In genomic region chr7:45522194-45522752, GRCm38 (mm10) we compare ENCODE assay signal across 8 mouse cellular contexts. TPM values are rescaled to one million over a fixed set of nuclear protein-coding genes. Genes with fewer than 3 reads are reported as not detected.
DNase-seq lines count a peak whose midpoint lies in the region; ATAC-seq and TF ChIP-seq lines count a peak whose summit lies in the region.

No protein-coding gene starts in this region.

- H3K4me3 ChIP-seq in lung, postnatal 0 days (ENCODE audit: low read depth, low read length) = peak overlapping the region; percentile 49
- H3K4me3 ChIP-seq in limb, embryonic 13.5 days = peak overlapping the region; percentile 51

- peak; percentile 48 for DNase-seq in CD4-positive, CD25-positive, alpha-beta regulatory T cell, adult 2 months (ENCODE audit: low read depth, low spot score)
- DNase-seq in lung, postnatal 0 days (ENCODE audit: low spot score) = no peak
- DNase-seq in lung, adult 18-20 months = no peak
- peak; percentile 27 for DNase-seq in splenic B cell, adult 2 months (ENCODE audit: low read depth, low spot score)
- DNase-seq in urinary bladder, postnatal 36 days (ENCODE audit: low spot score in 2 of 2) = no peak
- DNase-seq in adrenal gland, postnatal 10 days = no peak

- no peak for TF ChIP-seq EP300 in lung, postnatal 0 days (IDR thresholded peaks at IDR 0.05)

- ATAC-seq in CD4-positive, CD25-positive, alpha-beta regulatory T cell, adult 4 months = no peak
- no peak for ATAC-seq in lung, postnatal 0 days
- ATAC-seq in limb, embryonic 13.5 days (ENCODE audit: low FRiP score, low read depth) = no peak

- H3K4me1 ChIP-seq in lung, postnatal 0 days (ENCODE audit: insufficient read depth, low read depth, low read length) = peaks cover 9% of the 10 kb centered on the region
- peaks cover 48% of the 10 kb centered on the region for H3K4me1 ChIP-seq in limb, embryonic 13.5 days

- peak overlapping the region; percentile 79; the same call in 1 of the 2 replicates for H3K27ac ChIP-seq in lung, postnatal 0 days (ENCODE audit: low read length)
- peak overlapping the region; percentile 83; the same call in 1 of the 2 replicates for H3K27ac ChIP-seq in limb, embryonic 13.5 days

- peak overlapping the region; percentile 55 for H3K4me2 ChIP-seq in lung, postnatal 0 days (replicated peaks; ENCODE audit: low read depth, low read length)
- peak overlapping the region; percentile 59 for H3K4me2 ChIP-seq in limb, embryonic 13.5 days (replicated peaks)

- H3K36me3 ChIP-seq in lung, postnatal 0 days (ENCODE audit: insufficient read depth, low read length) = peaks cover 5% of the 10 kb centered on the region; the same call in 1 of the 2 replicates
- peaks cover 16% of the 10 kb centered on the region for H3K36me3 ChIP-seq in limb, embryonic 13.5 days
- no peaks in the 10 kb centered on the region for H3K36me3 ChIP-seq in splenic B cell, adult 2 months (ENCODE audit: control insufficient read depth, insufficient read depth, low read length, poor library complexity, severe bottlenecking)

- H3K9me3 ChIP-seq in lung, postnatal 0 days (ENCODE audit: low read length) = no peaks in the 10 kb centered on the region
- H3K9me3 ChIP-seq in limb, embryonic 13.5 days = no peaks in the 10 kb centered on the region

- no peak overlapping the region for H3K9ac ChIP-seq in lung, postnatal 0 days (replicated peaks; ENCODE audit: low read depth)
- peak overlapping the region; percentile 63; the same call in 1 of the 2 replicates for H3K9ac ChIP-seq in limb, embryonic 13.5 days

- 54% methylated on average over 16 of the region's 16 CpGs for WGBS in lung, postnatal 0 days
- 55% methylated on average over 16 of the region's 16 CpGs for WGBS in limb, embryonic 13.5 days

- H3K27me3 ChIP-seq in lung, postnatal 0 days (replicated peaks; ENCODE audit: insufficient read depth, low read length) = no peaks in the 10 kb centered on the region
- no peaks in the 10 kb centered on the region for H3K27me3 ChIP-seq in limb, embryonic 13.5 days
- no peaks in the 10 kb centered on the region; the same call in 1 of the 2 replicates for H3K27me3 ChIP-seq in splenic B cell, adult 2 months (ENCODE audit: control insufficient read depth, insufficient read depth, low read length, poor library complexity, severe bottlenecking)

- TF ChIP-seq CTCF in lung, postnatal 0 days (IDR thresholded peaks at IDR 0.05) = no peak

RNA-seq across cellular contexts. Expression of gene Ppp1r15a, which starts 3.8 kb away (rescaled TPM):
- 100 to 1,000 TPM in 1 of 2 experiments, 10 to 100 TPM in 1; 49.3 to 132 TPM for polyA plus RNA-seq in CD4-positive, CD25-positive, alpha-beta regulatory T cell, adult 4 months (2017; shearing (Covaris generic))
- polyA plus RNA-seq in lung, postnatal 0 days (2015; fragmentation: Nextera tagmentation; extraction: Ambion mirVana) = 36.6 and 39.1 TPM in 2 replicates
- 27.5 and 28.8 TPM in 2 replicates for polyA plus RNA-seq in limb, embryonic 13.5 days (2015; fragmentation: Nextera tagmentation; extraction: Ambion mirVana)
- total RNA-seq in adrenal gland, postnatal 10 days (2021) = 10 to 100 TPM; 28.0 to 48.2 TPM

RNA-seq across cellular contexts. Expression of gene Plekha4, which starts 3.9 kb away (rescaled TPM):
- under 1 TPM in 1 of 2 experiments, not detected in 1; 0.20 TPM for polyA plus RNA-seq in CD4-positive, CD25-positive, alpha-beta regulatory T cell, adult 4 months (2017; shearing (Covaris generic))
- polyA plus RNA-seq in lung, postnatal 0 days (2015; fragmentation: Nextera tagmentation; extraction: Ambion mirVana) = 2.0 and 2.1 TPM in 2 replicates
- polyA plus RNA-seq in limb, embryonic 13.5 days (2015; fragmentation: Nextera tagmentation; extraction: Ambion mirVana) = 3.3 and 4.9 TPM in 2 replicates
- 1 to 10 TPM; 5.4 to 9.2 TPM for total RNA-seq in adrenal gland, postnatal 10 days (2021)

RNA-seq across cellular contexts. Expression of gene Nucb1, which starts 12.1 kb away (rescaled TPM):
- polyA plus RNA-seq in CD4-positive, CD25-positive, alpha-beta regulatory T cell, adult 4 months (2017; shearing (Covaris generic)) = 100 to 1,000 TPM; 124 to 159 TPM
- 203 and 213 TPM in 2 replicates for polyA plus RNA-seq in lung, postnatal 0 days (2015; fragmentation: Nextera tagmentation; extraction: Ambion mirVana)
- polyA plus RNA-seq in limb, embryonic 13.5 days (2015; fragmentation: Nextera tagmentation; extraction: Ambion mirVana) = 215 TPM in 2 replicates
- 100 to 1,000 TPM; 175 to 201 TPM for total RNA-seq in adrenal gland, postnatal 10 days (2021)

RNA-seq across cellular contexts. Expression of gene Hsd17b14, which starts 32.4 kb away (rescaled TPM):
- under 1 TPM; 0.77 to 0.81 TPM for polyA plus RNA-seq in CD4-positive, CD25-positive, alpha-beta regulatory T cell, adult 4 months (2017; shearing (Covaris generic))
- polyA plus RNA-seq in lung, postnatal 0 days (2015; fragmentation: Nextera tagmentation; extraction: Ambion mirVana) = 0.95 and 1.4 TPM in 2 replicates
- 0.43 and 0.98 TPM in 2 replicates for polyA plus RNA-seq in limb, embryonic 13.5 days (2015; fragmentation: Nextera tagmentation; extraction: Ambion mirVana)
- 1 to 10 TPM in 1 of 2 experiments, under 1 TPM in 1; 0.93 to 1.4 TPM for total RNA-seq in adrenal gland, postnatal 10 days (2021)

RNA-seq across cellular contexts. Expression of gene Dhdh, which starts 33.7 kb away (rescaled TPM):
- 1 to 10 TPM; 1.1 to 2.7 TPM for polyA plus RNA-seq in CD4-positive, CD25-positive, alpha-beta regulatory T cell, adult 4 months (2017; shearing (Covaris generic))
- polyA plus RNA-seq in lung, postnatal 0 days (2015; fragmentation: Nextera tagmentation; extraction: Ambion mirVana) = 3.5 and 4.5 TPM in 2 replicates
- polyA plus RNA-seq in limb, embryonic 13.5 days (2015; fragmentation: Nextera tagmentation; extraction: Ambion mirVana) = 2.9 and 4.0 TPM in 2 replicates
- 10 to 100 TPM; 42.4 to 47.3 TPM for total RNA-seq in adrenal gland, postnatal 10 days (2021)

Comparison
In these comparisons a context has a peak if more than half of its experiments do, and no peak if none do; other contexts are left out.
1. DNase-seq: peak in CD4-positive, CD25-positive, alpha-beta regulatory T cell, adult 2 months (single experiment) and splenic B cell, adult 2 months (single experiment); none in lung, postnatal 0 days (single experiment), lung, adult 18-20 months (0 of 2), urinary bladder, postnatal 36 days (0 of 2) and adrenal gland, postnatal 10 days (single experiment).